Mouse (Mus musculus) liver, embryonic 13.5 days (tissue): ENCODE measurements around the gene Spopl. TPM values are rescaled to one million over a fixed set of nuclear protein-coding genes. Genes with fewer than 3 reads are reported as not detected.
"Not testable (repeated sequence)": the region's sequence is repeated elsewhere in the genome, so short reads cannot be mapped to it uniquely, and the experiment has no call there.

ENCODE experiments used
- ATAC-seq: fragments of 200-750 bp; cut with Nextera tagmentation; 2 replicates; pipeline ENCODE4 v1.8.0; 2017; ENCODE audit warnings: low read depth, mild to moderate bottlenecking, moderate number of reproducible peaks, moderate library complexity
- DNase-seq: peaks from one replicate; pipeline ENCODE4 v3.0.0; 2022
- H3K27ac ChIP-seq: fragments of 300-500 bp; sonication (generic); 2 replicates; pipeline ENCODE4 v1.5.1; 2015; ENCODE audit warnings: moderate library complexity, mild to moderate bottlenecking, inconsistent platforms
- H3K27me3 ChIP-seq: fragments of 300-500 bp; sonication (generic); 2 replicates; pipeline ENCODE4 v1.6.1; 2015; ENCODE audit warnings: mild to moderate bottlenecking, inconsistent platforms
- H3K36me3 ChIP-seq: fragments of 300-500 bp; sonication (generic); 2 replicates; pipeline ENCODE4 v1.6.1; 2015; ENCODE audit warnings: mild to moderate bottlenecking, inconsistent platforms
- H3K4me1 ChIP-seq: fragments of 300-500 bp; sonication (generic); replicated peaks from 2 replicates; pipeline ENCODE4 v1.6.1; 2015; ENCODE audit warnings: inconsistent platforms
- H3K4me2 ChIP-seq: fragments of 300-500 bp; sonication (generic); 2 replicates; pipeline ENCODE4 v1.6.1; 2015; ENCODE audit warnings: inconsistent platforms, mild to moderate bottlenecking, moderate library complexity
- H3K4me3 ChIP-seq: fragments of 300-500 bp; sonication (generic); replicated peaks from 2 replicates; pipeline ENCODE4 v1.5.1; 2015; ENCODE audit warnings: mild to moderate bottlenecking, inconsistent platforms
- H3K9ac ChIP-seq: fragments of 300-500 bp; sonication (generic); 2 replicates; pipeline ENCODE4 v1.6.1; 2015; ENCODE audit warnings: mild to moderate bottlenecking, inconsistent platforms
- H3K9me3 ChIP-seq: fragments of 300-500 bp; sonication (generic); replicated peaks from 2 replicates; pipeline ENCODE4 v1.6.1; 2016; ENCODE audit warnings: inconsistent platforms
- WGBS: fragments of 180-500 bp; shearing (Covaris S2); methylation state at CpG from one replicate; pipeline ENCODE4 v1.1.7; 2015; ENCODE audit not compliant: insufficient replicate concordance; 5-methylcytosine and 5-hydroxymethylcytosine counted together
- polyA plus RNA-seq: library from polyadenylated mRNA; unstranded; fragments of >200 nt; fragmentation: Nextera tagmentation; extraction: Ambion mirVana; gene quantifications from 2 replicates; pipeline ENCODE4 v1.2.1, GENCODE M21; 2015

The Spopl gene
- polyA plus RNA-seq, 1 experiment from 2014 or later: 7.1 TPM

- H3K9me3 ChIP-seq: no peaks in the 10 kb centered on the region
- no peak for ATAC-seq
- no peak for DNase-seq
- WGBS: 74% methylated on average over 1 of the region's 1 CpGs
- H3K36me3 ChIP-seq: 0 out of 2 replicates have a peak, but pooled peaks cover 3% of the 10 kb centered on the region
- no peak overlapping the region for H3K4me2 ChIP-seq
- no peak overlapping the region for H3K4me3 ChIP-seq
- H3K27ac ChIP-seq: no peak overlapping the region
- H3K9ac ChIP-seq: no peak overlapping the region
- no peaks in the 10 kb centered on the region for H3K27me3 ChIP-seq
- peaks cover 8% of the 10 kb centered on the region for H3K4me1 ChIP-seq
Observed at GRCm38 (mm10) chr2:23551235-23551634, 20.7 kb downstream of the Spopl start.

- 82% methylated on average over 1 of the region's 1 CpGs for WGBS
- 0 out of 2 replicates have a peak, but pooled peaks cover 3% of the 10 kb centered on the region for H3K36me3 ChIP-seq
- no peak overlapping the region for H3K9ac ChIP-seq
- H3K27me3 ChIP-seq: no peaks in the 10 kb centered on the region
- peaks cover 8% of the 10 kb centered on the region for H3K4me1 ChIP-seq
- no peaks in the 10 kb centered on the region for H3K9me3 ChIP-seq
- ATAC-seq: no peak
- no peak overlapping the region for H3K4me3 ChIP-seq
- no peak overlapping the region for H3K27ac ChIP-seq
- H3K4me2 ChIP-seq: no peak overlapping the region
- no peak for DNase-seq
Observed at GRCm38 (mm10) chr2:23547220-23547619, 24.7 kb downstream of the Spopl start.

DNA sequence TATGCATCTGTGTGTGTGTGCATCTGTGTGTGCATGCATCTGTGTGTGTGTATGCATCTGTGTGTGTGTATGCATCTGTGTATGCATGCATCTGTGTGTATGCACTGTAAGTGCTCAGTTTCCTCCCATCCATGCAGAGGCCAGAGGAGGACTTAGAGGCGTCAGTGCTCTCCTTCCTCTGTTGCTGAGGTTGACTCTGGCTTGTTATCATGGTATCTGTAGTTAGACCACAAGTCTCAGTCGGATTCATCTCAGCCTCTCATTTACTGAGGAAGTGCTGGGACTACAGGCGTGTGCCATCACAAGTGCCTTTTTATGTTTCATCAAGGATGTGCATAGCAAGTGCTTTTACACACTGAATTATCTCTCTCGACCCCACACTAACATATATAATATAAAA, 31.9 kb downstream of the Spopl start:
- no peak overlapping the region for H3K9ac ChIP-seq
- no peak overlapping the region for H3K4me2 ChIP-seq
- no peak overlapping the region for H3K27ac ChIP-seq
- H3K27me3 ChIP-seq: no peaks in the 10 kb centered on the region
- no peaks in the 10 kb centered on the region for H3K9me3 ChIP-seq
- peaks cover 12% of the 10 kb centered on the region for H3K36me3 ChIP-seq
- H3K4me3 ChIP-seq: no peak overlapping the region
- no peaks in the 10 kb centered on the region for H3K4me1 ChIP-seq
- WGBS: 47% methylated on average over 4 of the region's 4 CpGs
- DNase-seq: no peak
- no peak for ATAC-seq

DNA sequence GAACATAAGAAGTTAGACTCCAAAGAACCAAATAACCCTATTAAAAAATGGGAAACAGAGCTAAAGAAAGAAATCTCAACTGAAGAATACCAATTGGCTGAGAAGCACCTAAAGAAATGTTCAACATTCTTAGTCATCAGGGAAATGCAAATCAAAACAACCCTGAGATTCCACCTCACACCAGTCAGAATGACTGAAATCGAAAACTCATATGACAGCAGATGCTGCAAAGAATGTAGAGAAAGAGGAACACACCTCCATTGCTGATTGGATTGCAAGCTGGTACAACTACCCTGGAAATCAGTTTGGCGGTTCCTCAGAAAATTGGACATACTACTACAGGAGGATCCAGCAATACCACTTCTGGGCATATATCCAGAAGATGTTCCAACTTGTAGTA, 44.2 kb downstream of the Spopl start:
- not testable (repeated sequence) for ATAC-seq, H3K27ac ChIP-seq, H3K4me3 ChIP-seq, H3K4me1 ChIP-seq, H3K27me3 ChIP-seq, H3K9ac ChIP-seq, H3K4me2 ChIP-seq, H3K9me3 ChIP-seq, DNase-seq
- peaks cover 38% of the 10 kb centered on the region for H3K36me3 ChIP-seq
- WGBS: 90% methylated on average over 2 of the region's 2 CpGs

- Histone ChIP-seq H3K36me3 (peaks cover 26% of the 10 kb centered on the region), H3K27ac (no peak overlapping the region), H3K4me1 (no peaks in the 10 kb centered on the region), H3K4me3 (no peak overlapping the region), H3K9ac (no peak overlapping the region), H3K4me2 (no peak overlapping the region), H3K27me3 (no peaks in the 10 kb centered on the region), H3K9me3 (no peaks in the 10 kb centered on the region)
- DNase-seq: no peak
- ATAC-seq: no peak
- 83% methylated on average over 3 of the region's 3 CpGs for WGBS
Observed at GRCm38 (mm10) chr2:23505141-23505540, 66.8 kb downstream of the Spopl start.

DNA sequence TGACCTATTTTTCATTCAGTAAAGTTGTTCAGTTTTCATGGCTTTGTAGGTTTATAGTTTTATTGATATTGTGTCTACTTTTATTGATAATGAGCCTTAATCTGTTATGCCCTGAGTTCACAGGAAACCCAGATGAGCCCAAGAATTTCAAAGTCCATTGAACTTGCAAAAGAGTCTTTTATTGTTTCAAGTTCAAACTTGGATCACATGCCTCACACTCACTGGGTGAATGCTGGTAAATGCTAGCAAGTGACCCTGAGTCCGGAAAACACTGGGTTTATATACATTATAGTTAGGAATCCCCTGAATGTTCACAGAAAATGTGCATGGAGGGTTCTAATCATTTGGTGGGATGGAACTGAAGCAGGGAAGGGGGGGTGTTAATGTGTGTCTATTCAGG, 90.2 kb downstream of the Spopl start:
- H3K27ac ChIP-seq: no peak overlapping the region
- no peaks in the 10 kb centered on the region for H3K9me3 ChIP-seq
- H3K36me3 ChIP-seq: no peaks in the 10 kb centered on the region
- no peak for DNase-seq
- no peaks in the 10 kb centered on the region for H3K27me3 ChIP-seq
- H3K4me1 ChIP-seq: no peaks in the 10 kb centered on the region
- no peak overlapping the region for H3K4me3 ChIP-seq
- no peak for ATAC-seq
- 77% methylated on average over 1 of the region's 1 CpGs for WGBS
- H3K9ac ChIP-seq: no peak overlapping the region
- H3K4me2 ChIP-seq: no peak overlapping the region

DNA sequence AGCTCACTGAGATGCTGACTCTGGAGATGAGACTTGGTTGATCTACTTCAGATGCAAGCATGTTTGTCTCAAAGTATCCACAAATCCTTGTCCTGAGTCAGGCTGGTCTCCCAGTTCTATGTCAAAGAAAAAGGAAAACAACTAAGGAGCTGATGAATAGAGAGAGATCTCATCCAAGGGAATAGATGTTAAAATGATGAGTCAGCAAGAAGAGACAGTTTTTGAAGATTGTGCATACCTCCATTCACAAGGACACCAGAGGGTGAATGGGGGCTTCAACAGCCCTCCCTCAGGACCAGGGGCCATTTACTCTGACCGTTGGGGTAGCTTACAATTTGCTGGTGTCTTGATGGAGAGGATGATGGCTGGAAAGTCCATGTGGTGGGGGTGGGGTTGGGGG, 104.4 kb downstream of the Spopl start:
- H3K9me3 ChIP-seq: no peaks in the 10 kb centered on the region
- no peaks in the 10 kb centered on the region for H3K4me1 ChIP-seq
- H3K4me2 ChIP-seq: no peak overlapping the region
- H3K4me3 ChIP-seq: no peak overlapping the region
- no peak overlapping the region for H3K9ac ChIP-seq
- no peaks in the 10 kb centered on the region for H3K36me3 ChIP-seq
- no peaks in the 10 kb centered on the region for H3K27me3 ChIP-seq
- ATAC-seq (no peak), DNase-seq (no peak)
- WGBS: 62% methylated on average over 1 of the region's 1 CpGs
- H3K27ac ChIP-seq: no peak overlapping the region

DNA sequence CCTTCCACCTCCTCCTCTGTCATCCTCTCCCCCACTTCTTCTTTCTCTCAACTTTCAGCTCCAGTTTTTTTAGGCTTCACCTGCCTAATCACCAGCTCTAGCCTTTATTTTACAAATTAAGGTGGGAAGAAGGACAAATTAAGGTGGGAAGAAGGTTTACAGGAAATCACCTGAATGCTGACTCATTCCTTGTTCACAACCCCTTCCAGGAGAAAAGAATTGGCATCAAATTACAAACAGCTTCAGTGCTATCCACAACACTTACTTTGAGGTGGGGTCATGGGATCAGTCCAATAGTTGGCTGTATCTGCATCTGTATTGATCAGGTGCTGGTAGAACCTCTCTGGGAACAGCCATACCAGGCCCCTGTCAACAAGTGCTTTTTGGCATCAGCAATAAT, 114.5 kb downstream of the Spopl start:
- no peak overlapping the region for H3K4me2 ChIP-seq
- H3K27ac ChIP-seq: no peak overlapping the region
- ATAC-seq: no peak
- H3K27me3 ChIP-seq: no peaks in the 10 kb centered on the region
- no peaks in the 10 kb centered on the region for H3K4me1 ChIP-seq
- no peak overlapping the region for H3K9ac ChIP-seq
- no peak overlapping the region for H3K4me3 ChIP-seq
- no peak for DNase-seq
- H3K9me3 ChIP-seq: no peaks in the 10 kb centered on the region
- H3K36me3 ChIP-seq: no peaks in the 10 kb centered on the region
